Mouse (Mus musculus) C3H10T1/2 (cell line): ENCODE results near the gene Cyp4f14. TPM values are rescaled to one million over a fixed set of nuclear protein-coding genes. Genes with fewer than 3 reads are reported as not detected.

ENCODE experiments used
- polyA plus RNA-seq, 2 experiments: library from polyadenylated mRNA; unstranded; fragments of >200 nt; fragmentation: generic; extraction: Trizol; gene quantifications; one replicate each; pipeline ENCODE4 v1.2.1; 2012; ENCODE audit warnings: missing spikeins in 2 of 2

The Cyp4f14 gene
- polyA plus RNA-seq: 1 to 10 TPM in 1 of 2 experiments, under 1 TPM in 1; 0.01 to 2.3 TPM

DNA sequence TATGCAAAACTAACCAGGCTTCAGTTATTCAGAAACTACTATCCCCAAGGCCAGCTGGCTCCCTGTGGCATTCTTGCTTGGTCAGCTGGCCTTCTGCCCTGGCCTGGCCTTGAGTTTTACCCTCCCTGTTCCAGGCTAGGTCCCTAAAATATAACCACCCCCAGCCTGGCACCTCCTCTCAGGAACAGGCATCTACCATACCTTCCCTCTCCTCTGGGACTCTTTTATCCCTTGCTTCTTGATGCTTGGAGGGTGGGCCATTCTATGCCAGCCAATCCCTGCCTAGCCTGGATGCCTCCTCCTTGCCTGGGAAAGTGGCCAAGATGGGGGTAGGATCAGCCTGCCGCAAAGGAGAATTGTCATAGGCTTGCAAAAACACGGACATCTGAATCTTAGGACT lies at the start of gene Cyp4f14:
TSS of gene Cyp4f14 (minus strand) at position 212 of the 400 bp plus-strand sequence.

DNA sequence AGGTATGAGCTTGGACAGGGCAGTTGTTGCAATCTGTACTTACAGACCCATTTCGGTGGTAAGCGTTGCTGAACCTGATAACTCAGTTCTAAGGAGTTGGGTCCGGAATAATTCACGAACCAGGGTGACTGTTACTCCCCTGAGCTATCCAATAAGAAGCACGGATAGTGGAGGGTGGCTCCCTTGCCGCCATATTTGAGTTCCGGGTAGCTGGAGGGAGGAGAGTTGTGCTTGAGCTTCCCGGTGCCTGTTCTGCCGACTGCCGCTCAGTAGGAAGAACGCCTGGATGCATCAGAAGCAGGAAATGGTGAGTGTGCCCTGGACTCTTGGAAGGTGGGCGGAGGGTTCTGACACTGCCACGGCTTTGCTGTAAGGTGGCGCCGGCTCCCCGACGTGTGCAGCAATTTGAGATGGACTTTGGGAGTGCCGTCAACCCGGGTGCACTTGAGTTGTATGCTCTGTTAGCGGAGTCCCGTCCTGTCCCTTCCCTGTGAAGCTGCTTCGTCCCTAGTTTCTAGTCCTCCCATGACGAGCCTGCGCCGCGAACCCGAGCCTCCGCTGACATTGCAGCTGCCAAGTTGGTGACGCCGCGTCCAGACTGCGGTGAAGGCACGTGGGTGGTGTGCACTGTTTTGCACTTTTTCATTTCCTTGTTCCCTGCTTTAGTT lies 48.6 kb upstream of the Cyp4f14 start, which contains the start of gene Zfp472:
TSS of gene Zfp472 (plus strand) at position 192 of the 668 bp plus-strand sequence.

DNA sequence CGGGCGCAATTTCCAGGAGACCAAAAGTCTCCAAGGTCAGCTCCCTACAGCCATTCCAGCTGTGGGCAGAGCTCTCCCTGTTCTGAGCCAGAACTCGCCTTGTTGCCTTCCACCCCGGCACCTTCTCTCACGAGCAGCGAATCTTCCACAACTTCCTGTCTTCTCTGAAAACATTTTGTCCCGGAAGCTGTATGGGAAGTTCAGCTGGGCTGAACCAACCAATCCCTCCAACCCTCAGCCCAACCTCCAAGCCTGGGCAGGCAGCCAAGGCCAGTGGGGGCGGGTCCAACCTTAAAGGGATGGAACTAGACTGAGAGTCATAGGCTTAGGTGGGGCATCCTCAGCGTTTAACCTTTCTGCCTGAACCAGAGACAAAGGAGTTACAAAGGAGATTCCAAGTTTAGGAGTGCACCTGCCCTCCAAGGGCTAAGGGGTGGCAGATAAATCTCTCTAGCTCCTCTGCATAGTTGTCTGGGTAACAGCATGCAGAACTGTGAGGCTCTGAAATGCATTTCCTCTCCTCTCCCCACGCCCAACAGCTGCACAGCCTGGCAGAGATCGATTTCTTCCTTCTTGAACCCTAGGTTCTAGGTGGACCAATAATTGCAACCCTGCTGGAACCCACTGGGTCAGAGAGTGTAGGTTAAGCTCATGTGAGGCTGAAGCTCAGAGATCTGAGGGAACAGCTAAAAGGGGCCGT lies 30.2 kb upstream of the Cyp4f14 start, which contains the start of gene Cyp4f13:
TSS of gene Cyp4f13 (minus strand) at position 188 of the 700 bp plus-strand sequence.

DNA sequence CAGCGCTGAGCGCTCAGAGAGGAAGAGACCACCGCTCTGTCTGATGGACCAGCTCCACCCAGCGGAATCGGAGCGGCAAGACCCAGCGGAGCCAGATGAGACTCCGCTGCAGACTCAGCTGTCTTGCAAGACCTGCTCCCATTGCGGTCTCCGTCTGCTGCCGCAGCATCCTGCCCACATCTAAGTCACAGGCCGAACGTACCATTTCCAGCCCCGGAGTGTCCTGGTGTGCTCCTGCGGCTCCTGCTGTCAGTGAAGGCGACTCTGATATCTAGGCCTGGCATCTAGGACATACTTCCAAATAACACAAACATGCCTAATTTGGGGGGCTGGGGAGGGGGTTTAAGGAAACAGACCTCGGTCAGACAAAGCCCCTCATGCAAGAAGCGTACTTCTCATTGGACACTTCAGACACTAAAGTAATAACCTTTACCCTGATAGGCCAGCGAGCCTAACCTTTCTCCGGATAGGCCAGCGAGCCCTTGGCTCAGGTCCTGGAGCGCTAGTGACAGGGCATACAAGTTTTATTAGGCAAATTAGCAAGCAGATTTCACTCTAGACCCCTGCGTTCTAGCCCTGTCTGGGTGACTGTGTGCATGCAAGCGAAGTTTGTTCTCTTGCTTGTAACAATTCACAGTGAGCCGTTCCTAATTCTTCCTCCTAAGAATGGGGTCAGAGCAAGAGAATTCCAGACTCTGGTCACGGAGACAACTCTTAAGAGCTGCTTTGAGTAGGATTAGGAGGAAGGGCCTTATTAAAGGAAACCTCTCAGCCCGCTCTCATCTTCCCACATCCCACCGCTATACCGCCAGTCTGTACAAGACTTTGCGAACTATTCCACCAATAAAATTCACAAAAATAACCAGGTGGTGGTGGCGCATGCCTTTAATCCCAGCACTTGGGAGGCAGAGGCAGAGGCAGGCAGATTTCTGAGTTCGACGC lies 25.6 kb downstream of the Cyp4f14 start, which contains the start of gene Zfp870:
TSS of gene Zfp870 (minus strand) at position 404 of the 942 bp plus-strand sequence.

Other genes starting within 250 kb of the Cyp4f14 start
- gene Cyp4f15, start 231.7 kb downstream of the Cyp4f14 start, polyA plus RNA-seq: not detected
- 1 to 10 TPM in 1 of 2 experiments, under 1 TPM in 1; 0.13 to 2.0 TPM for gene Zfp871, start 129.1 kb downstream of the Cyp4f14 start, polyA plus RNA-seq
- gene Zfp811, start 107.4 kb downstream of the Cyp4f14 start, polyA plus RNA-seq: under 1 TPM in 1 of 2 experiments, not detected in 1; 0.21 TPM
- 1 to 10 TPM in 1 of 2 experiments, under 1 TPM in 1; 0.15 to 2.8 TPM for gene Zfp799, start 87.1 kb downstream of the Cyp4f14 start, polyA plus RNA-seq
- gene Zfp870, start 25.7 kb downstream of the Cyp4f14 start, polyA plus RNA-seq: 1 to 10 TPM in 1 of 2 experiments, under 1 TPM in 1; 0.12 to 2.0 TPM
- gene Cyp4f13, start 30.1 kb upstream of the Cyp4f14 start, polyA plus RNA-seq: 10 to 100 TPM in 1 of 2 experiments, 1 to 10 TPM in 1; 4.0 to 27.3 TPM
- 1 to 10 TPM in 1 of 2 experiments, under 1 TPM in 1; 0.11 to 1.1 TPM for gene Zfp472, start 48.5 kb upstream of the Cyp4f14 start, polyA plus RNA-seq
- gene Zfp952, start 75.8 kb upstream of the Cyp4f14 start, polyA plus RNA-seq: 1 to 10 TPM in 1 of 2 experiments, under 1 TPM in 1; 0.13 to 3.9 TPM
- 1 to 10 TPM in 1 of 2 experiments, under 1 TPM in 1; 0.06 to 1.1 TPM for gene Zfp763, start 116.1 kb upstream of the Cyp4f14 start, polyA plus RNA-seq
- gene 4921501E09Rik, start 150.7 kb upstream of the Cyp4f14 start, polyA plus RNA-seq: not detected
- gene Zfp563, start 172.0 kb upstream of the Cyp4f14 start, polyA plus RNA-seq: 1 to 10 TPM in 1 of 2 experiments, under 1 TPM in 1; 0.08 to 1.9 TPM
- gene Morc2b, start 222.3 kb upstream of the Cyp4f14 start, polyA plus RNA-seq: under 1 TPM in 1 of 2 experiments, not detected in 1; 0.08 TPM